Mouse (Mus musculus): Measurements from ENCODE around the gene Gpr176. TPM values are rescaled to one million over a fixed set of nuclear protein-coding genes. Genes with fewer than 3 reads are reported as not detected.

The Gpr176 gene
- total RNA-seq, 4 experiments from 2014 or later, result 8.4 to 10.0 (median 9.1) TPM

DNA sequence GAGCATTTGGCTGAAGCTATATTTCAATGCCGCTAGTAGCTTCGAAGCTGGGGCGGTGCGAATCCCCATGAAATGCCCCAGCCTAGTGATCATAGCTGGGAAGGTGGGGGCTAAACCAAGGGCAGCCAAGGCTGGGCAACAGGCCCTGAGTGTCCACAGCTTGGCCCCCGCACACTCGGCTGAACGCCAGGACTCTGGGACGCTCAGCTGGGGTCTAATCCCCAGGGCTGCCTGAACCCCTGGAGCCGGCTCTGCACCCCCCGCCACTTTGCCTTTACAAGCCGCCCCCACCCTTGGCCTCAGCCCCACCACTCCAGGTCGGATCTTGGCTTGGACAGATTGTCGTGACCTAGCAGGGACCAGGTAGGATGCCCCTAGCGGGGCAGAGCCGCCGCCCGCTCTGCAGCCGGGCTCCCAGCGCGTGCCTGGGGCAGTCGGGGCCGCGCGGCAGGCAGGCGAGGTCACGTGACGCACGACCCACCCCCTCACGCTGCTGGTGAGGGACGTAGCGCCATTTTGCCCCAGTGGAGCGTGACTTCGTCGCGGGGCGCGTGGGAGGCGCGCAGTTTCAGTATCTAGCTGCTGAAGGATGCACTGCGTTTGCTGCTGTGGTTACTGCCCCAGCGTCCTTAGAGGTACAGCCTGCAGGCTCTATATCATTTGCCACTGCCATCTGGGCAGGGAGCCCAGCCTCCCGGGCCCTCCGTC lies 507 bp upstream of the Gpr176 start:
- peak; percentile 80 to 93 for DNase-seq (ENCODE audit: low spot score in 2 of 2)

DNA sequence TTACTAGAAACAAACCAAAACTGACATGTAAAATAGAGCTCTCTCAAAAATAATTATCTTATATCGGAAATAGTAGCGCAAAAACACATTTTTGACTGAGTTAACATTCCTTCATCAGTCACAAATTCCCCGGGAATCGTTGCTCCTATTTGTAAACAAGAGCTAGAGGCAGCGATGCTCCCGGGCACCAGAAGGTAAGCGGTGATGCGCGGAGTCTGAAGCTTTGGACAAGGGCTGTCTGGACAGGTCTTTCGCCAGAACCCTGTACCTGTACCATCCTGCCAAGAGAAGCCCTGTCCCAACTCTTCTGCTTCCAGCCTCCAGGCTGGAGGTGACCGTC lies 688 bp downstream of the Gpr176 start:
- DNase-seq (ENCODE audit: low spot score in 2 of 2), result no peak

- no peak for DNase-seq (ENCODE audit: low spot score in 2 of 2)
Measured at GRCm38 (mm10) chr2:118371841-118372240, 1.4 kb downstream of the Gpr176 start.

DNA sequence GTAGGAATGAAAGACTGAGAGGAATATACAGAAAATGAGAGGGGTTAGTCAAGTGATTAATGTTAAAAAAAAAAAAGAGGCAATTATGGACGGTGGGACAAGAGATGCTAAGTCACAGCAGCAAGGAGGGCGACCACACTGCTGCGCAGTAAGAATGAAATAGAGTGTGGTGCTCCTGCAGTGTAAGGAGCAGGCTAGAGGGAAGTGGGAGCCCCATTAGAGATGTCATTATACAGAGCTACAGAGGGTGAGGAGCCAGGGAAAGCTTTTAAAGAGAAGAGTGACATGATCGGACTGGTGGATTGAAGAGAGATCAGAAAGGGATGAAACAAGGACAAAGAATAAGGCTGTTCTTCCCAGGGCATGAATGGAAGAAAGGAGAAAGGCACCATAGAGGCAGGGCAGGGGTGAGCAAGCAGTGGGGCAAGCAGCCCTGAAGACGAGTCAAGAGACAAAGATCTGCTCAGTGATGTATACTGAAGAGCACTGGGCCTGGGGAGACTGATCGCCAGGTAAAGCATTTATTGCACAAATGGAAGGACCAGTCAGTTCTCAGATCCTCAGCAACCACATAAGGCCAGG lies 18.0 kb downstream of the Gpr176 start:
- DNase-seq (ENCODE audit: low spot score in 2 of 2), result no peak

GRCm38 (mm10) chr2:118353916-118354403 lies 19.3 kb downstream of the Gpr176 start:
- no peak for DNase-seq (ENCODE audit: low spot score in 2 of 2)

- DNase-seq (ENCODE audit: low spot score in 2 of 2), result no peak
Measured at GRCm38 (mm10) chr2:118353498-118353897, 19.7 kb downstream of the Gpr176 start.

GRCm38 (mm10) chr2:118345535-118345934 lies 27.7 kb downstream of the Gpr176 start:
- no peak for DNase-seq (ENCODE audit: low spot score in 2 of 2)

DNA sequence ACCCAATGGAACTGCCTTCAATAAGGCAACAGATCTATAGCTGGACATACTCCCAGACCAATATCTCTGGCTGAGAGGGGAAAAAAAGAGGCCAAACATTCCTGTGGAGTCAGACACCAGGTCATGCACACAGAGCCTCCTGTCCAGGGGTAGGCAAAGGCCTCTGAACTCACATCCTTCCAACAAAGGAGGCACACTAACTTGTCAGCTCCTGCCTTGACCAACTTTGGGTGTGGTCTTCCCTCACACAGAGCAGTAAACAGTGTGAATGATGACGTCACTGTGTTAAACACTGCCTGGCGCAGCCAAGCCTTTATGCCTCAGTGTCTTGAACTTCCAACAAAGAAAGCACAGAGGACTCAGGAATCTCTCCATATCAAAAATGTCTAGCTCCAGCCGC lies 29.3 kb downstream of the Gpr176 start:
- no peak for DNase-seq (ENCODE audit: low spot score in 2 of 2)

GRCm38 (mm10) chr2:118341295-118341694 lies 31.9 kb downstream of the Gpr176 start:
- DNase-seq (ENCODE audit: low spot score in 2 of 2), result no peak

DNA sequence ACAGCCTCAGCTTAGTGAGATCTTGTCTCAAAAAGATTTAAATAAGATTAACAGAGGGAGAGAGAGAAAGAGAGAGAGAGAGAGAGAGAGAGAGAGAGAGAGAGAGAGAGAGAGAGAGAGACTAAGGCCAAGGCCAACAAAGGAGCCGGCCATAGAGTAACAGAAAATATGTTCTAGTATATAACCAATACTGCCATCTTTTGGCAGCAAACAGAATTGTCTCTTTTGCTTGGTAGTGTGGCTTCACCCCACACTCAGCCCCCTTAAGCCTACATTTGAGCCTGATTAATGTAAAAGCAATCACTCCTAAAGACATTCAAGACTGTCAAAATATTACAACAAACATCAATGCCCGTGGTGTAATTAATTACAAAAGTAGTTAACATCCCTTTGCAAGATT lies 37.1 kb downstream of the Gpr176 start:
- no peak for DNase-seq (ENCODE audit: low spot score in 2 of 2)

GRCm38 (mm10) chr2:118322663-118323062 lies 50.6 kb downstream of the Gpr176 start:
- no peak for DNase-seq (ENCODE audit: low spot score in 2 of 2)

DNA sequence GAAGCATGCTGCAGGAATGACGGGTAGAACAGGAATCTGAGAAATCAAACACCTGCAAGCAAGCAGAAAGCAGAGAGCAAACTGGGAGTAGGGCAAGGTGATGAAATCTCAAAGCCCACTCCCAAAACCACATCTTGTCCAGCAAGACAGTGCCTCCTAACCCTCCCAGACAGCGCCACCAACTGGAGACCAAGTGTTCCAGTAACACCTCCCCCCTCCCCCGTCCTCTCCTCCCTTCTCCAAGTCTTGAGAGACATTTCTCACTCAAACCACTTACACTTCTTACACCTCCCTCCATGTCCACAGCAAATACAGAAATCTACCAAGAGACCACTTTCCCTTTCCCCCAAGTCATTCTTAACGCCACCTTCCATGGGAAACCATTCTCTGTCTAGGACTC lies 51.4 kb downstream of the Gpr176 start:
- DNase-seq (ENCODE audit: low spot score in 2 of 2), result no peak

GRCm38 (mm10) chr2:118321094-118321493 lies 52.1 kb downstream of the Gpr176 start:
- no peak for DNase-seq (ENCODE audit: low spot score in 2 of 2)

GRCm38 (mm10) chr2:118320519-118320918 lies 52.7 kb downstream of the Gpr176 start:
- DNase-seq (ENCODE audit: low spot score in 2 of 2), result no peak

DNA sequence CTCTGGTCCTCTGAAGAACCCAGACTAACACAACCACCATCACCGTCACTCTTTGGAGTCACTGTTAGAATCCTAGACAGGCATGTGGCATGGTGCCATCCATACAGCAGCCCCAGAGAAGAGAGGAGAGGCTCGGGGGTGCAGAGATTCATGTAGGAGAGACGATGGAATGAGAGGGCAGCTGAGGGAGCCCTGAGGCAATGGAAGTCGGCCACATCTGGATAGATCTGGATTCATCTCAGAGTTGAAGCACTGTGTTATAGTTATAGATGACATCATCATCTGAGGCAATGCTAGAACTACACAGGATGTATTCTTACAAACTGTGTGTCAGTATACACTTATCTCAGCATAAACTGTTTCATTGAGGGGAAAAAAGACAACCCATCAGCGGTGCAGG lies 54.0 kb downstream of the Gpr176 start:
- no peak for DNase-seq (ENCODE audit: low spot score in 2 of 2)

DNA sequence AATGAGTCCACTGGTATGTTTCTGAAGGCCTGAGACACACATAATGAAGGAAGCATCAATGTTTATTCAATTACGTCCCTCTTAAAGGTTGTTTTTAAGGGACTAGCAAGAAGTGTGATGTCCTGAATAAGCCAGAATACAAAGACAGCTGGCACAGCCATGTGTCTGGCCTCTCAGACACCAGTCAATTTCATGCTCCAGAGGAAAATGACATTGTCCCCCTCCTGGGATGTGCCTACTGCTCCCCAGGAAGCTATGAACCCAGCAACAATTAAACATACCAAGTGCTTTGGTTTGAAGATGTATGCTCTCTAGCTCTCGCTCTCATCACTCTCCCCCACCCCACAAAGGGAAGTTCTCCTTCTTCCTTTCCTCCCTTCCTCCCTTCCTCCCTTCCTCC lies 56.3 kb downstream of the Gpr176 start:
- DNase-seq (ENCODE audit: low spot score in 2 of 2), result no peak

DNA sequence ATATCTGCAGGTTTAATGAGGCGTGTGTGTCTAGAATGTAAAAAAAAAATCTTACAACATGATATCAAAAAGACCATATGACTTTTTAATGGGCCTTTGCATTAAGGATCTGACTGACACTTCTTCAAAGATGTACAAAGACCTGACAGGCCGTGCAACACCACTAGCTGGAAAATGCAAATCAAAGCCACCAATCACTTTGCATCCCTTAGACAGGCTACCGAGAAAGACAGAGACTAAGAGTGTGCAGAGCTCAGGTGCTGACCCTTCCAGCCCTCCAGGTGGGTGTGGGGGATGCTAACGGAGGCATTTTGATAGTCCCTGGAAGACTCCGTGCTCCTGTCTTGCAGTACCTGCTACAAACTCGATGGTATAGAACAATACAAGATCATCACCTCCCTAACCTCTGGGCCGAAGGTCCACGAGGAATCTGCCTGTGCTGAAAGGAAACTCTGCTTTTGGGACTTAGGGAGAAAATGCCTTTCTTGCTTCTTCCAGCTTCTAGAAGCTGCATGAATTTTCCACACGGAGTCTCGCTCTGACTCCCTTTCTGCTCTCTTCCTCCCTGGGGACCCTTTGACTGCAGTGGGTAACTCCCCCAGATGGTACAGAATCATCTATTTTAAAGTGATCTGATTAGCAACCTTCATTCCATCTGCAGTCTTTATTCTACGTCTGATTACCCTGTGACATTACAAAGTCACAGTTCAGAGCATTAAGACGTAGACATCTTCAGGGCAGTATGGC lies 57.4 kb downstream of the Gpr176 start:
- DNase-seq (ENCODE audit: low spot score in 2 of 2), result no peak

DNA sequence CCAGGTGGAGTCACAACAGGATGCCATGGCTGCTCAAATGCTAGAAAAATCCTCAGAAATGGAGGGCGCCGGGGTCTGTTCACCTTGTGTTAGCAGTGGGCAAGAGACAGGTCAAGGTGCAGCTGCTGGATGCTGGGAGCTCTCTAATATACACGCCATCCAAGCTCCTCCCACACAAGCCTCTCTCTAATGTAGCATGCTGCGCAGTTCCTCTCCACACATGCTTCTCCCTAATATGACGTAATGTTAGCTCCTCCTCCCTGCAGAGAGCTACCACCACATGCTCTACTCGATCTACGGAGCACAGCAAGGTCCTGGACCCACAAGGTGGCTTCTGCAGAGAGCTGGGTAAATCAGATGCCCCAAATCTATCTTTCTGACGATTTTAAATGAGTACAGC lies 65.7 kb downstream of the Gpr176 start:
- peak in 1 of 2 experiments; percentile 29 for DNase-seq (ENCODE audit: low spot score in 2 of 2)

GRCm38 (mm10) chr2:118306966-118307365 lies 66.3 kb downstream of the Gpr176 start:
- no peak for DNase-seq (ENCODE audit: low spot score in 2 of 2)

DNA sequence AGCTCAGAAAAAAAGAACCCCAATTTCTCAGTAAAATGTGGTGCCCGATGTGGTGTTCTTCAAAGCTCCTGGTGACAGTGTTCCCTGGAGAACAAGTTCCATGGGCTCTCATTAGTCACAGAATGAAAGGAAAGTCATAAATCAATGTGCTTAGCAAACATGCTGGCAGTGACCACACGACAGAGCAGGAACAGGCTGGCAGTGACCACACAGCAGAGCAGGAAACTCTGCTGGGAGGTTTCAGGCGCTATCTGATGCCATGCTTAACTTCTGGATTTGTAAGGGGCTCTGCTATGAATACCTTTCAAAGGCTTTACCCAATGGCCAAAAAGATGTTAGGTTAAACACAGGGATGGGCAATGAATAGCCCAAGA lies 66.7 kb downstream of the Gpr176 start:
- no peak for DNase-seq (ENCODE audit: low spot score in 2 of 2)

GRCm38 (mm10) chr2:118305827-118306521 lies 67.2 kb downstream of the Gpr176 start:
- DNase-seq (ENCODE audit: low spot score in 2 of 2), result no peak

DNA sequence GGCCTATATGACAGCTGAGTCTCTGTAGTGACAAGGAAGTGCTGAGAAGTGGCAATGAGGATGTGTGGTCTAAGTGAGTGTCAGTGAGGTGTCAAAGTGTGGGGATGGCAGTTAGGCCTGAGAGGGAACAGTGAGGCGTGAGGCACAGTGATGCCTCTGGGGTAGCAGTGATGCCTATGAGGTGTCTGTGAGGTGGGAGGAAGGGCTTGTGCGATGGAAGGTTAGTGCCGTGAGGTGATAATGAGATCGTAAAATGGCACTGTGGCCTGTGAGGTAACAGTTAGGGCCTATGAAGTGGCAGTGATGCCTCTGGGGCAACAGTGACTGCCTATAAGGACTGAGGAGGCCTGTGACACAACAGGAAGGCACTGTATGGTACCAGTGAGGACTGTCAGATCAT lies 69.8 kb downstream of the Gpr176 start:
- no peak for DNase-seq (ENCODE audit: low spot score in 2 of 2)

Data from left cerebral cortex, adult 8-10 months (tissue).